Mouse (Mus musculus) forebrain, embryonic 15.5 days (tissue): ENCODE measurements around the gene Rnf220. TPM values are rescaled to one million over a fixed set of nuclear protein-coding genes. Genes with fewer than 3 reads are reported as not detected.

ENCODE experiments used
- polyA plus RNA-seq: library from polyadenylated mRNA; unstranded; fragments of >200 nt; fragmentation: Nextera tagmentation; extraction: Ambion mirVana; gene quantifications from 2 replicates; pipeline ENCODE4 v1.2.1, GENCODE M21; 2015

Gene Rnf220
- polyA plus RNA-seq, 1 experiment from 2014 or later = 128 TPM

Other genes with a start within 250 kb of the Rnf220 start
- gene Tmem53, start 245.1 kb downstream of the Rnf220 start, polyA plus RNA-seq = 4.9 and 6.5 TPM in 2 replicates
- 0.92 and 1.8 TPM in 2 replicates for gene Armh1, start 244.9 kb downstream of the Rnf220 start, polyA plus RNA-seq
- 255 and 270 TPM in 2 replicates for gene Eri3, start 53.3 kb upstream of the Rnf220 start, polyA plus RNA-seq
- 78.7 and 81.2 TPM in 2 replicates for gene Dmap1, start 185.2 kb upstream of the Rnf220 start, polyA plus RNA-seq
- not detected in 2 replicates for gene Gm12845, start 227.4 kb upstream of the Rnf220 start, polyA plus RNA-seq